Mouse (Mus musculus): ENCODE results near the gene Mrgpra2a. TPM values are rescaled to one million over a fixed set of nuclear protein-coding genes. Genes with fewer than 3 reads are reported as not detected.
"Not testable (repeated sequence)": the region's sequence is repeated elsewhere in the genome, so short reads cannot be mapped to it uniquely, and the experiment has no call there.

Gene Mrgpra2a
- polyA plus RNA-seq (2012; rRNA removed), result not detected in 2 replicates
- polyA plus RNA-seq (2014; fragmentation: Nextera tagmentation; extraction: Ambion mirVana), result not detected in 2 replicates

DNA sequence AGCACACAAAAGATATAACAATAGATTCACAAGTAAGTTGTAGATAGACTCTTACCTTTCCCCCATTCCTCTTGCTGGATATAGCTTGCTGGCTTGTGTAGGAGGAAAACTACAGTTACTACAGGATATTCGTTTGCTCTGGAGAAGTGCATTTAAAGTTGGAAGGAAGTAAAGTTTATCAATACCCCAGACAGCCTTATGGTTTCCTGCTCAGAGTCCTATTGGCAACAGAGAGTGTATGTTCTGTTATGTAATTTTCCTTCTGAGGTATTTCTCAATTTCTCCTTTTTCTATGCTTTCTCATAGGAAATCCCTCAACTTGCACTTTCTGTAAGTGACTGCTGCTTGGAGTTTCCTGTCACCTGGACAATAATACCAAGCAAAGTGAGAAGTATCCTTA lies at the start of gene Mrgpra2a:
Gene Mrgpra2a, minus strand, starts transcription at position 125 of the 400 bp plus-strand sequence.
- not testable (repeated sequence) for H3K27me3 ChIP-seq (ENCODE audit: control insufficient read depth, insufficient read depth, low read length); H3K27ac ChIP-seq (replicated peaks; ENCODE audit: low read depth, low read length); ATAC-seq (ENCODE audit: low FRiP score, low read depth); H3K4me3 ChIP-seq (replicated peaks; ENCODE audit: low read length); H3K9ac ChIP-seq (ENCODE audit: low read depth, low read length, severe bottlenecking); H3K9me3 ChIP-seq (ENCODE audit: control insufficient read depth, low read length); H3K4me2 ChIP-seq (replicated peaks; ENCODE audit: low read depth, low read length, severe bottlenecking); DNase-seq (ENCODE audit: low spot score); H3K4me1 ChIP-seq (ENCODE audit: control insufficient read depth, insufficient read depth, low read length); H3K36me3 ChIP-seq (ENCODE audit: control insufficient read depth, insufficient read depth, low read length)
- WGBS, result no CpG with 5 or more reads among the region's 1 CpGs

DNA sequence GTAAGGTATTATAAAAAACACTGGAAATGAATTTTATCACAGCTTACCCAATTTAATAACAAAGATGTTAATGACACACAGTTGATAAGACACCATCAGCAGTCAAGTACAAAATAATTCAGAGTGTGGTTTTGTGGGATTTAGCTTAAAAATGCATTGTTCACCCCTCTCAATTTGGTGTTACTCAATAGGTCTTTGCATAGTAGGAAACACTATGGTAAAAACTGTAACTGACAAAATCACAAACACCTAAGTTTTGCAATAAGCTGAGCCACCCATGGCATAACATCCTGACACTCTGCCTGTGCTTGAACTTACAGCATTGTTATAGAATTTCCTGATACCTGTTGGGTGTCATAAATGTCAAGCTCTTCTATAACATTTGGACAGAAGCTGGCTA lies 39.3 kb upstream of the Mrgpra2a start:
- not testable (repeated sequence) for DNase-seq (ENCODE audit: low spot score); H3K27ac ChIP-seq (replicated peaks; ENCODE audit: low read depth, low read length); H3K4me3 ChIP-seq (replicated peaks; ENCODE audit: low read length); H3K4me2 ChIP-seq (replicated peaks; ENCODE audit: low read depth, low read length, severe bottlenecking); H3K27me3 ChIP-seq (ENCODE audit: control insufficient read depth, insufficient read depth, low read length); H3K9ac ChIP-seq (ENCODE audit: low read depth, low read length, severe bottlenecking); H3K36me3 ChIP-seq (ENCODE audit: control insufficient read depth, insufficient read depth, low read length); ATAC-seq (ENCODE audit: low FRiP score, low read depth); H3K9me3 ChIP-seq (ENCODE audit: control insufficient read depth, low read length); H3K4me1 ChIP-seq (ENCODE audit: control insufficient read depth, insufficient read depth, low read length)

DNA sequence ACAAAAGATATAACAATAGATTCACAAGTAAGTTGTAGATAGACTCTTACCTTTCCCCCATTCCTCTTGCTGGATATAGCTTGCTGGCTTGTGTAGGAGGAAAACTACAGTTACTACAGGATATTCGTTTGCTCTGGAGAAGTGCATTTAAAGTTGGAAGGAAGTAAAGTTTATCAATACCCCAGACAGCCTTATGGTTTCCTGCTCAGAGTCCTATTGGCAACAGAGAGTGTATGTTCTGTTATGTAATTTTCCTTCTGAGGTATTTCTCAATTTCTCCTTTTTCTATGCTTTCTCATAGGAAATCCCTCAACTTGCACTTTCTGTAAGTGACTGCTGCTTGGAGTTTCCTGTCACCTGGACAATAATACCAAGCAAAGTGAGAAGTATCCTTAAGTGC lies 37.5 kb upstream of the Mrgpra2a start:
- not testable (repeated sequence) for DNase-seq (ENCODE audit: low spot score); ATAC-seq (ENCODE audit: low FRiP score, low read depth); H3K4me3 ChIP-seq (replicated peaks; ENCODE audit: low read length); H3K27me3 ChIP-seq (ENCODE audit: control insufficient read depth, insufficient read depth, low read length); H3K36me3 ChIP-seq (ENCODE audit: control insufficient read depth, insufficient read depth, low read length); H3K9me3 ChIP-seq (ENCODE audit: control insufficient read depth, low read length); H3K9ac ChIP-seq (ENCODE audit: low read depth, low read length, severe bottlenecking); H3K27ac ChIP-seq (replicated peaks; ENCODE audit: low read depth, low read length); H3K4me1 ChIP-seq (ENCODE audit: control insufficient read depth, insufficient read depth, low read length); H3K4me2 ChIP-seq (replicated peaks; ENCODE audit: low read depth, low read length, severe bottlenecking)
- no CpG with 5 or more reads among the region's 1 CpGs for WGBS

DNA sequence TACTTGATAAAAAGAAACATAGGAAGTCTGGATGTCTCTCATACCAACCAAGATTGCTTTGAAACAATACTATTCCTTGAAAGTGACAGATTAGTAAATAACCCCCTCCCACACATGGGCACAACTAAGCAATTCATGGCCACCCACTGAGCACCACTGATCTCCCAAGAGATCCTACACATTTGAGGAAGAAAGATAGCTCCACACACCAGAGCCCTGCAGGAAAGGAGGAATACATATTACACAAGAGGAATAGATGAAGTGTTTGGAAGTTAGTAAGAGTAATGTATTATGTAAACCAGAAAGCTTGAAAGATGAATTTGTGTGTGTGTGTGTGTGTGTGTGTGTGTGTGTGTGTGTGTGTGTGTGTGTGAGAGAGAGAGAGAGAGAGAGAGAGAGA lies 31.2 kb upstream of the Mrgpra2a start:
- H3K4me3 ChIP-seq (replicated peaks; ENCODE audit: low read length); H3K4me1 ChIP-seq (ENCODE audit: control insufficient read depth, insufficient read depth, low read length); H3K9ac ChIP-seq (ENCODE audit: low read depth, low read length, severe bottlenecking); ATAC-seq (ENCODE audit: low FRiP score, low read depth); DNase-seq (ENCODE audit: low spot score); H3K9me3 ChIP-seq (ENCODE audit: control insufficient read depth, low read length); H3K27me3 ChIP-seq (ENCODE audit: control insufficient read depth, insufficient read depth, low read length); H3K36me3 ChIP-seq (ENCODE audit: control insufficient read depth, insufficient read depth, low read length); H3K27ac ChIP-seq (replicated peaks; ENCODE audit: low read depth, low read length); H3K4me2 ChIP-seq (replicated peaks; ENCODE audit: low read depth, low read length, severe bottlenecking): not testable (repeated sequence)

DNA sequence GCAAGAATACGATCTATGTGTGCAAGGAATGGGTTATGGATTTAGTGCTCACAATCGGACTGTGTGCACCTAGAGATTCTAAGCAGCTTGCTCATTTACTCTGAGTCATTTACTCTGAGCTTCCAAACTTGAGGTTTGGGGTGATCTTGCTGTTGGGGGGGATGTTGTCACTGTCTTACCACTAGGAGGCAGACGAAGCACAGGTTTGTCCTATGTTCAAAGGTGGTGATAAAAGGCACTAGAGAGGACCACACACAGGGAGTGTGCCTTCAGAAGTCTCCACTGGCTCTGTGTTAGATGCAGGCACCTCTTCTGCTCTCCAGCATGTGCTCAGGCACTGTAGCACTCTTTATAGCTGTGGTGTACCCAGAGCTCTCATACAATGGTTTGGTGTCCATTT lies 22.0 kb upstream of the Mrgpra2a start:
- not testable (repeated sequence) for H3K4me3 ChIP-seq (replicated peaks; ENCODE audit: low read length); H3K27me3 ChIP-seq (ENCODE audit: control insufficient read depth, insufficient read depth, low read length); H3K36me3 ChIP-seq (ENCODE audit: control insufficient read depth, insufficient read depth, low read length); DNase-seq (ENCODE audit: low spot score); H3K27ac ChIP-seq (replicated peaks; ENCODE audit: low read depth, low read length); H3K9ac ChIP-seq (ENCODE audit: low read depth, low read length, severe bottlenecking); H3K4me2 ChIP-seq (replicated peaks; ENCODE audit: low read depth, low read length, severe bottlenecking); H3K9me3 ChIP-seq (ENCODE audit: control insufficient read depth, low read length); ATAC-seq (ENCODE audit: low FRiP score, low read depth); H3K4me1 ChIP-seq (ENCODE audit: control insufficient read depth, insufficient read depth, low read length)
- 26% methylated on average over 1 of the region's 3 CpGs for WGBS

DNA sequence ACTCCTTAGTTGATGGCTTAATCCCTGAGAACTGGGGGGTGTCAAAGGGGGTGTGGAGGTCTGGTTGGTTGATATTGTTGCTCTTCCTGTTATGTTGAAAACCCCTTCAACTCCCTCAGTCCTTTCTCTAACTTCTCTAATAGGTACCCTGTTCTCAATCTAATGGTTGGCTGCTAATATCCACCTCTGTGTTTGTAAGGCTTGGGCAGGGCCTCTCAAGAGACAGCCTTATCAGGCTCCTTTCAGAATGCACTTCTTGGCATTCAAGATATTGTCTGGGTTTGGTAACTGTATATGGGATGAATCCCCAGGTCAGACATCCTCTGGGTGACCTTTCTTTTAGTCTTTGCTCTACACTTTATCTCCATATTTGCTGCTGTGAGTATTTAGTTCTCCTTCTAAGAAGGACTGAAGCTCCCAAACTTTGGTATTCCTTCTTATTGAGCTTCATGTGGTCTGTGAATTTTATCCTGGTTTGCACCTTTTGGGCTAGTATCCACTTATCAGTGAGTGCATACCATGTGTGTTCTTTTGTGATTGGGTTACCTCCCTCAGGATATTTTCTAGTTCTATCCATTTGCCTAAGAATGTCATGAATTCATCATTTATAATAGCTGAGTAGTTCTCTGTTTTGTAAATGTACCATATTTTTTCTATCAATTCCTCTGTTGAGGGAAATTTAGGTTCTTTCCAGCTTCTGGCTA lies 13.5 kb upstream of the Mrgpra2a start:
- H3K27ac ChIP-seq (replicated peaks; ENCODE audit: low read depth, low read length); H3K27me3 ChIP-seq (ENCODE audit: control insufficient read depth, insufficient read depth, low read length); H3K9ac ChIP-seq (ENCODE audit: low read depth, low read length, severe bottlenecking); H3K4me1 ChIP-seq (ENCODE audit: control insufficient read depth, insufficient read depth, low read length); H3K4me3 ChIP-seq (replicated peaks; ENCODE audit: low read length); H3K36me3 ChIP-seq (ENCODE audit: control insufficient read depth, insufficient read depth, low read length); ATAC-seq (ENCODE audit: low FRiP score, low read depth); H3K4me2 ChIP-seq (replicated peaks; ENCODE audit: low read depth, low read length, severe bottlenecking); DNase-seq (ENCODE audit: low spot score); H3K9me3 ChIP-seq (ENCODE audit: control insufficient read depth, low read length): not testable (repeated sequence)

DNA sequence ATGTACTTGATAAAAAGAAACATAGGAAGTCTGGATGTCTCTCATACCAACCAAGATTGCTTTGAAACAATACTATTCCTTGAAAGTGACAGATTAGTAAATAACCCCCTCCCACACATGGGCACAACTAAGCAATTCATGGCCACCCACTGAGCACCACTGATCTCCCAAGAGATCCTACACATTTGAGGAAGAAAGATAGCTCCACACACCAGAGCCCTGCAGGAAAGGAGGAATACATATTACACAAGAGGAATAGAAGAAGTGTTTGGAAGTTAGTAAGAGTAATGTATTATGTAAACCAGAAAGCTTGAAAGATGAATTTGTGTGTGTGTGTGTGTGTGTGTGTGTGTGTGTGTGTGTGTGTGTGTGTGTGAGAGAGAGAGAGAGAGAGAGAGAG lies 6.2 kb downstream of the Mrgpra2a start:
- H3K9ac ChIP-seq (ENCODE audit: low read depth, low read length, severe bottlenecking); H3K36me3 ChIP-seq (ENCODE audit: control insufficient read depth, insufficient read depth, low read length); ATAC-seq (ENCODE audit: low FRiP score, low read depth); DNase-seq (ENCODE audit: low spot score); H3K4me1 ChIP-seq (ENCODE audit: control insufficient read depth, insufficient read depth, low read length); H3K27ac ChIP-seq (replicated peaks; ENCODE audit: low read depth, low read length); H3K9me3 ChIP-seq (ENCODE audit: control insufficient read depth, low read length); H3K4me2 ChIP-seq (replicated peaks; ENCODE audit: low read depth, low read length, severe bottlenecking); H3K27me3 ChIP-seq (ENCODE audit: control insufficient read depth, insufficient read depth, low read length); H3K4me3 ChIP-seq (replicated peaks; ENCODE audit: low read length): not testable (repeated sequence)

DNA sequence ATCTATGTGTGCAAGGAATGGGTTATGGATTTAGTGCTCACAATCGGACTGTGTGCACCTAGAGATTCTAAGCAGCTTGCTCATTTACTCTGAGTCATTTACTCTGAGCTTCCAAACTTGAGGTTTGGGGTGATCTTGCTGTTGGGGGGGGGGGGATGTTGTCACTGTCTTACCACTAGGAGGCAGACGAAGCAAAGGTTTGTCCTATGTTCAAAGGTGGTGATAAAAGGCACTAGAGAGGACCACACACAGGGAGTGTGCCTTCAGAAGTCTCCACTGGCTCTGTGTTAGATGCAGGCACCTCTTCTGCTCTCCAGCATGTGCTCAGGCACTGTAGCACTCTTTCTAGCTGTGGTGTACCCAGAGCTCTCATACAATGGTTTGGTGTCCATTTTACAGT lies 15.5 kb downstream of the Mrgpra2a start:
- H3K9me3 ChIP-seq (ENCODE audit: control insufficient read depth, low read length); H3K4me2 ChIP-seq (replicated peaks; ENCODE audit: low read depth, low read length, severe bottlenecking); H3K27me3 ChIP-seq (ENCODE audit: control insufficient read depth, insufficient read depth, low read length); ATAC-seq (ENCODE audit: low FRiP score, low read depth); H3K27ac ChIP-seq (replicated peaks; ENCODE audit: low read depth, low read length); DNase-seq (ENCODE audit: low spot score); H3K9ac ChIP-seq (ENCODE audit: low read depth, low read length, severe bottlenecking); H3K4me1 ChIP-seq (ENCODE audit: control insufficient read depth, insufficient read depth, low read length); H3K36me3 ChIP-seq (ENCODE audit: control insufficient read depth, insufficient read depth, low read length); H3K4me3 ChIP-seq (replicated peaks; ENCODE audit: low read length): not testable (repeated sequence)
- 17% methylated on average over 1 of the region's 2 CpGs for WGBS

All from limb, embryonic 14.5 days (tissue).